Mouse (Mus musculus) lung, embryonic 15.5 days (tissue): ENCODE data around the gene Rfx4. TPM values are rescaled to one million over a fixed set of nuclear protein-coding genes. Genes with fewer than 3 reads are reported as not detected.

Source experiments
- polyA plus RNA-seq: library from polyadenylated mRNA; unstranded; fragments of >200 nt; fragmentation: Nextera tagmentation; extraction: Ambion mirVana; gene quantifications from 2 replicates; pipeline ENCODE4 v1.2.1, GENCODE M21; 2015

Gene Rfx4
- polyA plus RNA-seq, 1 experiment from 2014 or later: not detected

Other genes with a start within 250 kb of the Rfx4 start
- gene Ckap4, start 222.0 kb upstream of the Rfx4 start, polyA plus RNA-seq: 141 and 144 TPM in 2 replicates
- gene Tcp11l2, start 179.4 kb upstream of the Rfx4 start, polyA plus RNA-seq: 24.4 and 29.0 TPM in 2 replicates
- 15.6 and 15.7 TPM in 2 replicates for gene Polr3b, start 133.8 kb upstream of the Rfx4 start, polyA plus RNA-seq
- 18.2 and 20.9 TPM in 2 replicates for gene Ric8b, start 161.6 kb downstream of the Rfx4 start, polyA plus RNA-seq